Mouse (Mus musculus) 416B (cell line): ENCODE data around the gene Poldip2.

Experiments
- DNase-seq: peaks from one replicate; pipeline ENCODE4 v3.0.0; 2011; ENCODE audit warnings: low read depth

The Poldip2 gene

GRCm38 (mm10) chr11:78512025-78512957 is at the start of gene Poldip2, which contains the start of gene Tmem199:
Poldip2 (plus strand) TSS chr11:78512193.
Tmem199 (minus strand) TSS chr11:78512172.
- peak; percentile 93 for DNase-seq

- DNase-seq = no peak
These were observed 49.3 kb upstream of the Poldip2 start for GRCm38 (mm10) chr11:78462669-78463068.

- peak; percentile 32 for DNase-seq
These were observed 48.5 kb upstream of the Poldip2 start for GRCm38 (mm10) chr11:78463286-78464036.

- DNase-seq = no peak
These were observed 46.9 kb upstream of the Poldip2 start for GRCm38 (mm10) chr11:78465116-78465515.

GRCm38 (mm10) chr11:78465568-78466180 is 46.3 kb upstream of the Poldip2 start, which contains the start of gene Slc46a1:
Slc46a1 (plus strand) TSS chr11:78465697.
- peak; percentile 64 for DNase-seq

- DNase-seq = no peak
These were observed 45.6 kb upstream of the Poldip2 start for GRCm38 (mm10) chr11:78466242-78466912.

- no peak for DNase-seq
These were observed 44.5 kb upstream of the Poldip2 start for GRCm38 (mm10) chr11:78467515-78467914.

- DNase-seq = no peak
These were observed 44.1 kb upstream of the Poldip2 start for GRCm38 (mm10) chr11:78467932-78468331.

- DNase-seq = no peak
These were observed 40.5 kb upstream of the Poldip2 start for GRCm38 (mm10) chr11:78471326-78472103.

GRCm38 (mm10) chr11:78475289-78475688 is 36.7 kb upstream of the Poldip2 start:
- DNase-seq = no peak

- no peak for DNase-seq
These were observed 28.4 kb upstream of the Poldip2 start for GRCm38 (mm10) chr11:78483639-78484038.

- peak; percentile 57 for DNase-seq
These were observed 23.8 kb upstream of the Poldip2 start for GRCm38 (mm10) chr11:78488168-78488567.

- DNase-seq = no peak
These were observed 21.2 kb upstream of the Poldip2 start for GRCm38 (mm10) chr11:78490781-78491241.

GRCm38 (mm10) chr11:78495904-78496303 is 16.1 kb upstream of the Poldip2 start:
- peak; percentile 46 for DNase-seq

GRCm38 (mm10) chr11:78497071-78497541 is 14.9 kb upstream of the Poldip2 start:
- no peak for DNase-seq

GRCm38 (mm10) chr11:78497544-78498522 is 14.2 kb upstream of the Poldip2 start, which contains the start of gene Sarm1:
Sarm1 (minus strand) TSS chr11:78497754.
- no peak for DNase-seq

- DNase-seq = no peak
These were observed 13.0 kb upstream of the Poldip2 start, which contains the start of gene Vtn for GRCm38 (mm10) chr11:78499004-78499403. Vtn (plus strand) TSS chr11:78499091.

- DNase-seq = no peak
These were observed 12.4 kb upstream of the Poldip2 start for GRCm38 (mm10) chr11:78499543-78499942.

GRCm38 (mm10) chr11:78500623-78501202 is 11.3 kb upstream of the Poldip2 start:
- no peak for DNase-seq
